Mouse (Mus musculus) ES-E14 (cell line): Measurements from ENCODE around the gene Prkra. TPM values are rescaled to one million over a fixed set of nuclear protein-coding genes. Genes with fewer than 3 reads are reported as not detected.

ENCODE experiments used
- DNase-seq: peaks from one replicate; pipeline ENCODE4 v3.0.0-alpha.2; 2013; ENCODE audit warnings: low read depth, low spot score
- H3K27ac ChIP-seq: 2 replicates; pipeline ENCODE4 v1.5.1; 2012; ENCODE audit warnings: low read depth, mild to moderate bottlenecking, low read length, moderate library complexity, mixed read lengths; ENCODE audit not compliant: poor library complexity, insufficient read depth, severe bottlenecking
- H3K36me3 ChIP-seq: 2 replicates; pipeline ENCODE4 v1.6.1; 2012; ENCODE audit warnings: mild to moderate bottlenecking, low read length, moderate library complexity, mixed read lengths; ENCODE audit not compliant: control insufficient read depth, poor library complexity, insufficient read depth, severe bottlenecking
- H3K4me1 ChIP-seq, 2 experiments: fragments of 150-350 bp in 1 of 2; sonication (generic) in 1 of 2; 2 replicates each; pipeline ENCODE4 v1.6.1; 2012; ENCODE audit warnings: low read length in 2 of 2, mild to moderate bottlenecking in 1 of 2, mixed read lengths in 1 of 2; ENCODE audit not compliant: control insufficient read depth in 2 of 2, insufficient read depth in 2 of 2, poor library complexity in 1 of 2
- H3K4me3 ChIP-seq, 2 experiments: fragments of 150-350 bp in 1 of 2; sonication (generic) in 1 of 2; 2 replicates each; pipeline ENCODE4 v1.5.1; 2012; ENCODE audit warnings: low read length in 2 of 2, low read depth in 1 of 2, mild to moderate bottlenecking in 1 of 2, mixed read lengths in 1 of 2; ENCODE audit not compliant: insufficient read depth in 1 of 2, poor library complexity in 1 of 2, severe bottlenecking in 1 of 2
- H3K9ac ChIP-seq: 2 replicates; pipeline ENCODE4 v1.6.1; 2012; ENCODE audit warnings: low read depth, mild to moderate bottlenecking, low read length, mixed read lengths; ENCODE audit not compliant: poor library complexity, insufficient read depth, severe bottlenecking
- H3K9me3 ChIP-seq: fragments of 150-350 bp; sonication (generic); 2 replicates; pipeline ENCODE4 v1.6.1; 2012; ENCODE audit warnings: low read depth, mild to moderate bottlenecking, low read length; ENCODE audit not compliant: control insufficient read depth, insufficient read depth
- CHD2 ChIP-seq: IDR thresholded peaks from 2 replicates; pipeline ENCODE4 v1.6.1; 2014; ENCODE audit warnings: mild to moderate bottlenecking, low read depth, low read length, inconsistent platforms
- HCFC1 ChIP-seq: IDR thresholded peaks from 2 replicates; pipeline ENCODE4 v1.6.1; 2012; ENCODE audit warnings: low read length, inconsistent platforms, borderline replicate concordance; ENCODE audit not compliant: insufficient read depth
- MAFK ChIP-seq: IDR thresholded peaks from 2 replicates; pipeline ENCODE4 v1.6.1; 2014; ENCODE audit warnings: mild to moderate bottlenecking, low read depth, low read length, inconsistent platforms; ENCODE audit not compliant: insufficient read depth
- ZC3H11A ChIP-seq: IDR thresholded peaks from 2 replicates; pipeline ENCODE4 v1.6.1; 2012; ENCODE audit warnings: low read depth, mild to moderate bottlenecking, inconsistent platforms, low read length, borderline replicate concordance
- ZNF384 ChIP-seq: IDR thresholded peaks from 2 replicates; pipeline ENCODE4 v1.6.1; 2012; ENCODE audit warnings: low read depth, low read length, inconsistent platforms
- in situ Hi-C, 2 experiments: fragments of 600-800 bp; cut with MboI; formaldehyde crosslinking; loops; one replicate each; pipeline ENCODE4 v1.15.1; 2025; ENCODE audit warnings: low sequenced_read_pairs in 2 of 2, inconsistent platforms in 1 of 2; ENCODE audit not compliant: unreplicated experiment in 2 of 2
- total RNA-seq: library from RNA; depleted of rRNA; stranded (reverse); fragments of 300-350 nt; gene quantifications from 2 replicates; pipeline ENCODE4 v1.2.3, GENCODE M21; 2012

Gene Prkra
- total RNA-seq, 1 experiment: 13.0 TPM

DNA sequence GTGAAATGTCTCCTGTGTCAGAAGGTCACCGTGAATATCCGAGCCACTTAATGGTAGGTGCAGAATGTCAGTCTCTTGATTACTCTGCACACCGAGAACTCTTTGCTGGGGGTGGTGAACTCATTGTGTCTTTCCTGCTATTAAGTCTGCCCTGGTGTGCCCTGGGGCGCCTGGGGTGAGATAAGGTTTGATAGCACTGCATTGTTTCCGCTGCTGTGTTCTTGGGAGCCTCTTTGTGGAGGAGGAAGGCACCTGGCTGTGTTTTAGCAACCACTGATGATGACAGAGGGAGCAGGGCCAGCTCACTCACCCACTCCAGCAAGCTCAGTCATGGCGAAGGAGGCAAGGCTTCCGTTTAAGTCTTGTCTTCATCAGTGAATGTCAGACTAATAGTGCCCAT, 40.3 kb upstream of the Prkra start:
- TF ChIP-seq ZNF384 (no peak), HCFC1 (no peak), MAFK (no peak), ZC3H11A (no peak), CHD2 (no peak)
- H3K36me3 ChIP-seq: peaks cover 36% of the 10 kb centered on the region
- no peak overlapping the region for H3K4me3 ChIP-seq
- no peak overlapping the region for H3K27ac ChIP-seq
- no peak overlapping the region for H3K9ac ChIP-seq
- no peak for DNase-seq
- in situ Hi-C loops: no loop called here
- no peaks in the 10 kb centered on the region for H3K4me1 ChIP-seq
- H3K9me3 ChIP-seq: no peaks in the 10 kb centered on the region

- no peak overlapping the region for H3K4me3 ChIP-seq
- no peak overlapping the region for H3K9ac ChIP-seq
- H3K36me3 ChIP-seq: peaks cover 39% of the 10 kb centered on the region
- TF ChIP-seq ZC3H11A: no peak
- no peak for TF ChIP-seq HCFC1
- no peak for TF ChIP-seq MAFK
- TF ChIP-seq ZNF384: no peak
- no peak for TF ChIP-seq CHD2
- no peaks in the 10 kb centered on the region for H3K4me1 ChIP-seq
- H3K9me3 ChIP-seq: no peaks in the 10 kb centered on the region
- DNase-seq: no peak
- H3K27ac ChIP-seq: no peak overlapping the region
- in situ Hi-C loops: no loop called here
Measured at GRCm38 (mm10) chr2:76687608-76688007, 39.8 kb upstream of the Prkra start.

DNA sequence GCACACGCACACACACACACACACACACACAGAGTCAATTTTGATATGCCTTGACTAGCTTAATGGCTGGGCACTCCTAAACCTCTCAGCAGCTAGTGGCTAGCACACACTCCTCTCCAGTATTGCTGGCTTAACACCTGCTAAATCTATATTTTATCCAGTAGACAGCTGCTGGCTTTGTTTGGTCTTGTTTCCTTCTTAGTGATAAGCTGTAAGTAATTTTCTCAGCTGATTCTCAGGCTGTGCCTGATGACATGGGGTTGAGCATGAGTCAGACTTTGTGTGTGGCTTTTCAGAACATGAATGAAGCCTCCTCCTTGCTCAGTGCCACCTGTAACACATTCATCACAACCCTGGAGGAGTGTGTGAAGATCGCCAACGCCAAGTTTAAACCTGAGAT, 39.2 kb upstream of the Prkra start:
- no peak for TF ChIP-seq ZNF384
- no peak for TF ChIP-seq MAFK
- TF ChIP-seq CHD2: no peak
- TF ChIP-seq HCFC1: no peak
- no peak for TF ChIP-seq ZC3H11A
- no peaks in the 10 kb centered on the region for H3K4me1 ChIP-seq
- H3K9me3 ChIP-seq: no peaks in the 10 kb centered on the region
- no peak overlapping the region for H3K4me3 ChIP-seq
- no peak overlapping the region for H3K27ac ChIP-seq
- no peak overlapping the region for H3K9ac ChIP-seq
- no peak for DNase-seq
- in situ Hi-C loops: no loop called here
- H3K36me3 ChIP-seq: peaks cover 40% of the 10 kb centered on the region

GRCm38 (mm10) chr2:76682301-76682700, 34.5 kb upstream of the Prkra start:
- TF ChIP-seq ZC3H11A (no peak), HCFC1 (no peak), CHD2 (no peak)
- H3K27ac ChIP-seq: no peak overlapping the region
- H3K9me3 ChIP-seq: no peaks in the 10 kb centered on the region
- H3K9ac ChIP-seq: no peak overlapping the region
- H3K4me3 ChIP-seq: no peak overlapping the region
- no peak for DNase-seq
- in situ Hi-C loops: no loop called here
- H3K4me1 ChIP-seq: 0 out of 4 replicates have a peak, but pooled peaks cover 0 to 2% of the 10 kb centered on the region in 2 experiments
- H3K36me3 ChIP-seq: peaks cover 29% of the 10 kb centered on the region

DNA sequence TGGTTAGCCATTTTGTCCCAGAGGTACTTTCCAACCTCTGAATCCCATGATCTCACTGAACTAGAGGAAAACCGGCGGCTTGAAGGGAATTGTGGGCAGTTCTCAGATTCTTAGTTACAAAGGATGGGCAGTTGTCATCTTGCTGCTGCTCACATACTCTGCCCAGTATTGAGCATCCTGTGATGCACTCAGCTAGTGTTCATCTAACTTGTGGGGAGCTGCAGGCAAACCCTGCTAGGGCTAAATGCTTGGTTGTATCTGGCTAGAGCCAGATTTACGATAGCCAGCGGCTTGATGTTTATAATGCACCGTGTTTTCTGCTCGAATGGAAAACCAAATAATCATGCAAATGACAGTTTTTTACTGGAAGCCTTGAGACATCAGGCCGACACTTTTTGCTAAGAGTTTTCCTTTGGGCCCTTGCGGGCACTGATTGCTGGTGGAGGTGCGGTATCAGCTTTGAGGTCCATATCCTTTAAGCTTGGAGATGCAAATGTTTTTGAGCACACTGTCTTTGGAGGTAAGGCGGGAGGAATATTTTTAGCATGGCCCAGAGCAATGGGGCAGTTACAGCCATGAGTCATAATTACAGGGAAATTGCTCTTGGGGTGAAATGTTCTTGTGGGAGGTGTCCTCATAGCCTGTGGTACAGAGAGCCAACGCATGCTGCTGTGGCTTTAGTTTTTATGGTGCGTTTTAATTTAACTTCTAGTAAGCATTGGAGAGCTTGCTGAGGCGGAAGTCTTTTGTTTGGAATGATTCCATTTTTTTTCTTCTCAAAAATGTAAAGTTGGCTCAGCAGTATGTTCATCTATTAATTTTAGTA, 28.8 kb upstream of the Prkra start:
- in situ Hi-C loops: no loop called here
- H3K4me1 ChIP-seq: 0 out of 4 replicates have a peak, but pooled peaks cover 3 to 4% of the 10 kb centered on the region in 2 experiments
- TF ChIP-seq ZC3H11A: no peak
- no peak for TF ChIP-seq HCFC1
- no peak for TF ChIP-seq CHD2
- TF ChIP-seq ZNF384: no peak
- TF ChIP-seq MAFK: no peak
- DNase-seq: no peak
- no peaks in the 10 kb centered on the region for H3K9me3 ChIP-seq
- H3K9ac ChIP-seq: no peak overlapping the region; the same call in 1 of the 2 replicates
- H3K27ac ChIP-seq: no peak overlapping the region
- H3K36me3 ChIP-seq: peaks cover 5% of the 10 kb centered on the region
- H3K4me3 ChIP-seq: peak overlapping the region; percentile 89 to 96
